Mouse (Mus musculus): ENCODE measurements around the gene Ky.

- TF ChIP-seq CTCF (IDR thresholded peaks at IDR 0.05; ENCODE audit: low read depth) (no peak), EP300 (optimal IDR thresholded peaks at IDR 0.05) (no peak)
Measured at GRCm38 (mm10) chr9:102470076-102470819, 35.3 kb upstream of the Ky start.
